Mouse (Mus musculus) lung, postnatal 0 days (tissue): ENCODE data around the gene Foxb1. TPM values are rescaled to one million over a fixed set of nuclear protein-coding genes. Genes with fewer than 3 reads are reported as not detected.

Experiments
- ATAC-seq: fragments of 200-750 bp; cut with Nextera tagmentation; 2 replicates; pipeline ENCODE4 v1.8.0; 2017; ENCODE audit warnings: moderate library complexity
- DNase-seq: peaks from one replicate; pipeline ENCODE4 v3.0.0-alpha.2; 2016; ENCODE audit warnings: low spot score
- H3K27ac ChIP-seq: fragments of 300-500 bp; sonication (generic); 2 replicates; pipeline ENCODE4 v1.5.1; 2014; ENCODE audit warnings: antibody characterized with exemption, mild to moderate bottlenecking, low read length, mixed read lengths
- H3K27me3 ChIP-seq: fragments of 300-500 bp; sonication (generic); replicated peaks from 2 replicates; pipeline ENCODE4 v1.6.1; 2014; ENCODE audit warnings: low read length, mixed read lengths; ENCODE audit not compliant: insufficient read depth
- H3K36me3 ChIP-seq: fragments of 300-500 bp; sonication (generic); 2 replicates; pipeline ENCODE4 v1.6.1; 2014; ENCODE audit warnings: low read length, mixed read lengths; ENCODE audit not compliant: insufficient read depth
- H3K4me1 ChIP-seq: fragments of 300-500 bp; sonication (generic); 2 replicates; pipeline ENCODE4 v1.6.1; 2014; ENCODE audit warnings: antibody characterized with exemption, low read depth, low read length, mixed read lengths; ENCODE audit not compliant: insufficient read depth
- H3K4me2 ChIP-seq: fragments of 300-500 bp; sonication (generic); replicated peaks from 2 replicates; pipeline ENCODE4 v1.6.1; 2014; ENCODE audit warnings: low read depth, mild to moderate bottlenecking, low read length, moderate library complexity, mixed read lengths
- H3K4me3 ChIP-seq: fragments of 300-500 bp; sonication (generic); 2 replicates; pipeline ENCODE4 v1.5.1; 2014; ENCODE audit warnings: low read depth, low read length
- H3K9ac ChIP-seq: fragments of 300-500 bp; sonication (generic); replicated peaks from 2 replicates; pipeline ENCODE4 v1.6.1; 2014; ENCODE audit warnings: low read depth, mild to moderate bottlenecking
- H3K9me3 ChIP-seq: fragments of 300-500 bp; sonication (generic); 2 replicates; pipeline ENCODE4 v1.6.1; 2016; ENCODE audit warnings: low read length, mixed read lengths
- CTCF ChIP-seq: IDR thresholded peaks from 2 replicates; pipeline ENCODE4 v1.5.1; 2016; ENCODE audit warnings: antibody characterized with exemption, mild to moderate bottlenecking
- EP300 ChIP-seq: IDR thresholded peaks from 2 replicates; pipeline ENCODE4 v1.6.1; 2016; ENCODE audit warnings: antibody characterized with exemption, mild to moderate bottlenecking, control low read depth
- WGBS: fragments of 180-500 bp; shearing (Covaris S2); extraction: QIAGEN DNeasy Blood & Tissue Kit; methylation state at CpG from one replicate; pipeline ENCODE4 v1.1.7; 2014; 5-methylcytosine and 5-hydroxymethylcytosine counted together
- polyA plus RNA-seq: library from polyadenylated mRNA; unstranded; fragments of >200 nt; fragmentation: Nextera tagmentation; extraction: Ambion mirVana; gene quantifications from 2 replicates; pipeline ENCODE4 v1.2.1, GENCODE M21; 2015

The Foxb1 gene
- polyA plus RNA-seq, 1 experiment from 2014 or later: not detected

DNA sequence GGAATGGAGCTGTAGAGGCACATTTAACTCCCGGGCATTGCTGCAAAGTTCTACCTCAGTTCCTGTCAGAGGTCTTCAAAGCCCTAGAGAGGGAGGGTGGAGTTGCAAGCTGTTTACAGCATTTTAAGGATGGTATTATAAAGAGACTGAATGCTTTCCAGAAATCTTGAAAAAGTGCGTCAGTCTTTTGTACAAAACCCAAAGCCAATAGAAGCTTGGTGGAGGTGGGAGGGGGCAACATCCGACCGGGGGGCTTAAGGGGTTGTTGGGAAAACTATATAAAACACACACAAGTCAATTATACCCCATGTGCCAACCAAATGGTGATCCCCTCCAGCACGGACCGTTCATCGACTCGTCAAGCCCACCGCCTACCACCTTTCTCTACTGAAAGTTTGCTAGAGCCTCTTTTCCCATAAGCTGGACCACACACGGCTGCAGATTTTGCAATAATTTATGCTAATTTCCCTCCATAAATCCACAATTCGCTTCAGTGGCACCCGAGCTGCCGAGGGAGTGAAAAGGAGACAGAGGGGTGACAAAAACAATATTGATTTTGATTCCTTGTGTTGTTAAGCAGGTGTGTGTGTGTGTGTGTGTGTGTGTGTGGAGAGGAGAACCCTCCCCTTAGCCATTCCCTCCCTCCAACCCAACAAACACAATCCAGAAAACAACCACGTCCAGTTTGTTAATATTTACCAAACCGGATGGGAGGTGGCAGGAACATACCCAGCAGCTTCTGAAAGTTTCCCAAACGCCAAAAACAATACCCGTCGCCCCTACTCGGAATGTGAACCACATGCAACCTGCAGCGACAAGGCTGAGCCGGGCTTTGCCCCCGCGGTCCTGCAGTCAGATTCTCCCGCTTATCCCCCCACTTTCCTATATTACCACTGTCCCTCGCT, 3.2 kb upstream of the Foxb1 start:
- no peak overlapping the region for H3K27ac ChIP-seq
- TF ChIP-seq CTCF (no peak), EP300 (no peak)
- DNase-seq: no peak
- WGBS: 2% methylated on average over 25 of the region's 25 CpGs
- H3K4me2 ChIP-seq: no peak overlapping the region
- H3K4me3 ChIP-seq: no peak overlapping the region
- ATAC-seq: no peak
- H3K4me1 ChIP-seq: no peaks in the 10 kb centered on the region; the same call in 1 of the 2 replicates
- H3K9me3 ChIP-seq: no peaks in the 10 kb centered on the region
- no peaks in the 10 kb centered on the region for H3K36me3 ChIP-seq
- no peak overlapping the region for H3K9ac ChIP-seq
- peaks cover 95% of the 10 kb centered on the region for H3K27me3 ChIP-seq

- Histone ChIP-seq H3K27ac (no peak overlapping the region), H3K9ac (no peak overlapping the region), H3K36me3 (no peaks in the 10 kb centered on the region), H3K27me3 (peaks cover 95% of the 10 kb centered on the region), H3K4me2 (no peak overlapping the region), H3K9me3 (no peaks in the 10 kb centered on the region), H3K4me1 (no peaks in the 10 kb centered on the region), H3K4me3 (no peak overlapping the region)
- WGBS: under 1% methylated on average over 14 of the region's 14 CpGs
- no peak for DNase-seq
- no peak for ATAC-seq
- TF ChIP-seq CTCF (no peak), EP300 (no peak)
These were observed 2.0 kb upstream of the Foxb1 start for GRCm38 (mm10) chr9:69762703-69763102.

- DNase-seq (no peak), ATAC-seq (no peak)
These were observed 1.5 kb upstream of the Foxb1 start for GRCm38 (mm10) chr9:69762221-69762620.

DNA sequence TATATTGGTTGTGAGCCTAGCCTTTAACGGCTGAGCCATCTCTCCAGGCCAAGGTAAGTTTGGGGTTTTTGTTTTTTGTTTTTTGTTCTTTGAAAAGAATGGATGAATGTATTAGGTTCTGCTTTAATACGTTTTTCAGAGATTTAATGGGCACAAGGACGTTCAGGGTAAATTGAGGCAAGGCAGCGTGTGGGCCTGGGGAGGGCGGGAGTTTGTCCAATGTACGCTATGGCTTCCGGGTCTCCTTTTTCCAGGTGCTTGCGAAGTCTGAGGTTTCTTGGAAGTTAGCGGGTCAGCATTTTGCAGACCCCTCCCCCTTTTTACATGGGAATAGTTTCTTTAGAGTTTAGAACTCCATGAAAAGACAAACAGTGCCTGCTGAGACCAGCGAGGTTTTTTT, 829 bp upstream of the Foxb1 start:
- no peak for ATAC-seq
- H3K4me1 ChIP-seq: no peaks in the 10 kb centered on the region
- WGBS: 3% methylated on average over 10 of the region's 10 CpGs
- TF ChIP-seq CTCF (no peak), EP300 (no peak)
- H3K36me3 ChIP-seq: no peaks in the 10 kb centered on the region
- peaks cover 96% of the 10 kb centered on the region for H3K27me3 ChIP-seq
- no peak overlapping the region for H3K4me3 ChIP-seq
- no peak for DNase-seq
- no peak overlapping the region for H3K27ac ChIP-seq
- H3K9ac ChIP-seq: no peak overlapping the region
- no peak overlapping the region for H3K4me2 ChIP-seq
- H3K9me3 ChIP-seq: no peaks in the 10 kb centered on the region

More at GRCm38 (mm10) chr9:69762221-69762620, 1.5 kb upstream of the Foxb1 start:
- Histone ChIP-seq H3K36me3 (no peaks in the 10 kb centered on the region), H3K27ac (no peak overlapping the region), H3K4me3 (no peak overlapping the region), H3K4me2 (no peak overlapping the region), H3K27me3 (peaks cover 94% of the 10 kb centered on the region), H3K4me1 (no peaks in the 10 kb centered on the region), H3K9me3 (no peaks in the 10 kb centered on the region), H3K9ac (no peak overlapping the region)
- 2% methylated on average over 12 of the region's 12 CpGs for WGBS
- TF ChIP-seq EP300 (no peak), CTCF (no peak)

GRCm38 (mm10) chr9:69759721-69760221, 969 bp downstream of the Foxb1 start:
- WGBS: 1% methylated on average over 44 of the region's 44 CpGs
- H3K4me3 ChIP-seq: no peak overlapping the region
- H3K4me2 ChIP-seq: no peak overlapping the region

DNA sequence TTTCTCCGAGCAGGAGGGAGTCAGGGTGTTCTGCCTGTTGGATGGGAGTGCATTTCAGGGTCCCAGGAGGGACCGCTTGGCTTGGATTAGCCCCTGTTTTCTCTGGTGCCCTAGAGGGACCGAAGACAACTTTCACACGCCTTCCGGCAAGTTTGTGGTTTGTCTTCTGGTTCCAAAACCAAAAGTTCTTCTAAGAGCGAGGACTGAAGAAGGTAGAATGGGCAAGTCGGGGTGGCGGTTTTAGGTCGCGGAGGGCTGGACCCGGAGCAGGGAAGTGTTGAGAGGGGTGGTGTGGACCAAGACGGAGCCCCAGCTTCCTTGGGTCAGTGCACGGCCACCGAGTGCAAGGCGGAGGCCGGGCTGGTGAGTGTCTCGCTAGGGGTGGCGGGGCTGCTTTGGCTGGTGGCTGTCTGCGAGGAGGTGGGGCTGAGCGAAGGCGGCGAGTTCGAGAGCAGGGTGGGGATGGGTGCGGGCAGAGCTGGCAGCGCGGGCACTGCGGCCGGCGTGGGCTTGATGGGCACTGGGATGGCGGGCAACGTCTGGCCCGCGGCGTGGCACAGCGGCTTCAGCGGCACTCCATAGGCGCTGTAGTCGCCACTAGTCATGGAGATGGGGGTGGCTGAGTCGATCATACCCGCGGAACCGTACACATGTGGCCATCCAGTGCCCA, 1.7 kb downstream of the Foxb1 start:
- Histone ChIP-seq H3K27me3 (peaks cover 96% of the 10 kb centered on the region), H3K27ac (no peak overlapping the region), H3K4me3 (0 out of 2 replicates have a peak overlapping the region, but pooled peaks have one; percentile 1), H3K9me3 (no peaks in the 10 kb centered on the region), H3K4me2 (peak overlapping the region; percentile 2; the same call in 1 of the 2 replicates), H3K9ac (no peak overlapping the region), H3K4me1 (no peaks in the 10 kb centered on the region), H3K36me3 (no peaks in the 10 kb centered on the region)
- WGBS: 2% methylated on average over 42 of the region's 42 CpGs
- DNase-seq: no peak
- TF ChIP-seq EP300: no peak
- TF ChIP-seq CTCF: no peak
- ATAC-seq: no peak

More at GRCm38 (mm10) chr9:69759721-69760221, 969 bp downstream of the Foxb1 start:
- Histone ChIP-seq H3K27me3 (peaks cover 96% of the 10 kb centered on the region), H3K27ac (no peak overlapping the region), H3K9me3 (no peaks in the 10 kb centered on the region), H3K36me3 (no peaks in the 10 kb centered on the region), H3K4me1 (no peaks in the 10 kb centered on the region), H3K9ac (no peak overlapping the region)
- DNase-seq (peak; percentile 9), ATAC-seq (no peak)
- no peak for TF ChIP-seq CTCF
- no peak for TF ChIP-seq EP300
